Mouse (Mus musculus) left cerebral cortex, adult 18-20 months (tissue): ENCODE data around the gene Pparg. TPM values are rescaled to one million over a fixed set of nuclear protein-coding genes. Genes with fewer than 3 reads are reported as not detected.

Experiments
- DNase-seq, 2 experiments: peaks; one replicate each; pipeline ENCODE4 v3.0.0; 2021 to 2022; ENCODE audit warnings: low spot score in 2 of 2, mixed read lengths in 1 of 2
- long read RNA-seq, 2 experiments: library from polyadenylated mRNA; stranded (forward); transcript quantifications; one replicate each; pipeline ENCODE4 v2.0.0; 2021
- total RNA-seq, 2 experiments: library from RNA; stranded (reverse); gene quantifications; 2 replicates each; pipeline ENCODE4 v1.2.3; 2021

Pparg gene
- total RNA-seq = 1 to 10 TPM; 8.8 to 10.0 TPM
- long read RNA-seq, experiment 1, partial matches to known transcripts = 0 of 10 reads
- long read RNA-seq, experiment 1, other reads (novel, unspliced or antisense) = 8 of 10 reads
- long read RNA-seq, experiment 2, partial matches to known transcripts = 1 of 6 reads
- long read RNA-seq, experiment 2, other reads (novel, unspliced or antisense) = 5 of 6 reads

DNA sequence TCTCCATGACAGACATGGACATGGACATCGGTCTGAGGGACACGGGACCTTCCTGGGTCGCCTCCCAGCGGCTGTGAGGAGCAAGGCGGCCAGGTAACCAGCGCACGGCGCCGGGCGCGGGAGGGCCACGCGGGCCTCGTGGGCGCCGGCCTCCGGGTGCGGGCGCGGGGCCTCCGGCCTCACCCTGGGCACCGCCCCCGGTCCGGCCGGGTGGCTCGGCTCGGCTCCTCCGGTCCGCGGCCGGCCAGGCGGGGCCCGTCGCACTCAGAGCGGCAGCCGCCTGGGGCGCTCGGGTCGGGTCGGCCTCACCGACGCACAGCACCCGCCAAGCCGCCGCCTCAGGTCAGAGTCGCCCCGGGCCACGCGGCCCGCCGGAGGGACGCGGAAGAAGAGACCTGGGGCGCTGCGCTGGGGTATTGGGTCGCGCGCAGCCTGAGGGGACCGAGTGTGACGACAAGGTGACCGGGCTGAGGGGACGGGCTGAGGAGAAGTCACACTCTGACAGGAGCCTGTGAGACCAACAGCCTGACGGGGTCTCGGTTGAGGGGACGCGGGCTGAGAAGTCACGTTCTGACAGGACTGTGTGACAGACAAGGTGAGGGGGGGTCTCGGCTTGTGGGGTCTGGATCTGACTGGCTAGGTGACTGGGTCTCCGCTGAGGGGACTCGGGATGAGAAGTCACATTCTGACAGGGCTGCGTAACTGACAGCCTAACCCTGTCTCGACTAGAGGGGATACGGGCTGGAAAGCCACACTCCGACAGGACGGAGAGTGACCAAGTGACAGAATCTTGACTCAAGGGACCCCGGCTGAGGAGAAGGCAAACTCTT lies at the start of gene Pparg:
Gene Pparg, plus strand, starts transcription at position 176 of the 830 bp plus-strand sequence.
- peak; percentile 21 to 43 for DNase-seq

DNA sequence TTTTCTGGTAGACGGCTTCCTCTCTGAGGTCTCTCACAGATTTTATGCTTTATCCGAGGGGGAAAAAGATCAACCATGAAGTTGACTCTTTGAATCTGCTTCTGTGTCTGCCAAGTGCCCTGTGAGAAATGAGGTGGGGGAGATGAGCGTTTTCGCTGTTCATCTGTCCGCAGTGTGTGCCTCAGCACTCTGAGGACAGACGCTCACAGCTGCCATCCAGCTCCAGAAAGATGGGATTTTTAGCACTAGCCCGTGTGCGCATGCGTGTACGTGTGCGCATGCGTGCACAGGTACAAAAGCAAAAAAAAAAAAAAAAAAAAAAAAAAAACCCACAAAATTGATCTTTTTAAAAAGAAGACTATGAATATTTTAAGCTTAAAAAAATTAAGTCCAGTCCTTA lies 48.0 kb upstream of the Pparg start:
- DNase-seq = no peak

DNA sequence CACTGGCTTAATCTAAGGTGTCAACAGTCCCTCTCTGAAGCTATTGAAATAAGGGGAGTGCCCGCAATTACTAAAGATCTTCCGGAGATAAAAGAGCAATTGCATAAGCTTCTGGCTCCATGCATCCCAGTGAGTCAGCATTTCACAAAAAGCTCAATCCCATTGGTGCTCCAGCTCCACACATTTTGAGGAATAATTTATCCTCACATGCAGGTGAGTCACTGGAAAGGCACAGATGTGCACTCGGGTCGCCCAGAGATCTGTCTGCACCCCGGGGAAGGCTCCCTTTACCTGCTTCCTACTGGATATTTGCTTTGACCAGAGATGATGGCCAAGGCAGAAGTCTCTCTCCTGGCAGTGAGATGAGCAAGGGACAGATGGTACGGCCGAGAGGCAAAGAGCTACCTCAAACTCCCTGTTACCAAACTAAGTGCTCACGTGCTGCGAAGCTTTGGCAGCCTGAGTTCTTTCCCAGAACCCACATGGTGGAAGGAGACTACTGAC lies 47.5 kb upstream of the Pparg start:
- peak; percentile 36 to 53 for DNase-seq

DNA sequence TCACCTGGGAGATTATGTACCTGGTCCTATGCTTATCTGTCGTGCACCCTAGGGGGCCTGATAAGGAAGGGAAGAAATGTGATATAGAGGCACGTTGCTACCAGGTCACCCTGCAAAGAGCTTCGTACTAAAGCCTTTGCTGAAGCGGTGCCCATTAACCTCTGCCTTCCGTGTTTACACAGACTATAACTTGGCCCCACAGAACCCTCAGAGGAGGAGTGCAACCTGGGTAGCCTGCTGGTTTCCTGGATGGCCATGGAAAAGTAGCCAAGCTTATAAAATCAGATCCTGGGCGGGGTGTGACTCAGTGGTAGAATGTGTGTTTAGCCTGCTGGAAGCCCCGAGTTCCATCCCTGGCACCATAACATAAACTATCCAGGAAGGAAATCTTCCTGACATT lies 46.8 kb upstream of the Pparg start:
- DNase-seq = no peak

DNA sequence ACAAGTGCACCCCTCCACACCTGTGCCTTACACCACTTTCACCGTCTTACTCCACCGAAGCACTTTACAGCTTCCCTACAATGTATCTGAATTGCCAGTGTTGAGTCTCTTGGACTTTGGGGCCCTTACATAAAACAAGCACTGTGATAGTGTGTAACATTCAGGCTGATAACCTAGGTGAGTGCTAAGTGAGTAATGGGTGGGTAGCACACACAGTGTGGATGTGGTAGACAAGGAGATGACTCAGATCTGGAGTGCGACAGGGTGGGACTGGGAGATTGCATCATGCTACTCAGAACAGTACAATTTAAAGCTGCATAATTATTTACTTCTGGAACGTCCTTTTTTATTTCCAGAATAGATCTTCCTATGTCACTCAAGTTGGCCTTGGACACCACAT lies 45.0 kb upstream of the Pparg start:
- DNase-seq = no peak

DNA sequence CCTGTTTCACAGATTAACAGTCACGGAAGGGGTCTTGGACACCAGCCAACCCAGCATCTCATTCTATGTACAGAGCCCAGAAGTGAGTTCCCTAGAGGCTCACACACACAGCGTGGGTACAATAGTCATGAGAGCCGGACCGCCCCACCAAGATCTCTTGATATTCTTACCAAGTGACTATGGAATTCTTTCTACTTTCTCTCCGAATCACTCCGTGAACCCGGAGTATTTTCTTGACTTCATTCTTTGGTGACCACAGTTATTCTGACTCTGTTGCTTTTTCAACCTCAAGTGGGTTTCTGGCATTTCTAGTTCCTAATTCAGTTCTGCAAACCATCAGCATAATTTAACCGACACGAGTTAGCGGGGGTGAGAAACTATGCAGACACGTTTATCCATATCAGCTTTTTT lies 43.9 kb upstream of the Pparg start:
- no peak for DNase-seq

DNA sequence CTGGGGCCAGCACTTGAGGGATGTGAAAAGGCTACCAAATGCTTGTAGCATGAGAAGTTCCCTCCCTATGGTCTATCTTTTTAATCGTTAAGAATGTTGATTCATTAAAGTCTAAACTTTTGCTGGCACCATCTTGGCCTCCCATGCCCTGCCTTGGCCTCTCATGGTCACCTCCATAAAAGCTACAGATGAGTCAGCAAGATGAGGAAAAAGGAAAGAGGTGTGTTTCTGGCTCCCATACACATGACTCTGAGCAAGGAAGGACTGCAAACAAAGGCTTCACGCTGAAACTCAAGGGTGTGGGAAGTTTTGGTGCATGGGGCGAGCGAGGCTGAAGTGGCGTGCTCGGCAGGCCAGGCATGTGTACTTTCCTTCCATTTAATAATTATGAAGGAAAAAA lies 41.9 kb upstream of the Pparg start:
- DNase-seq = no peak

DNA sequence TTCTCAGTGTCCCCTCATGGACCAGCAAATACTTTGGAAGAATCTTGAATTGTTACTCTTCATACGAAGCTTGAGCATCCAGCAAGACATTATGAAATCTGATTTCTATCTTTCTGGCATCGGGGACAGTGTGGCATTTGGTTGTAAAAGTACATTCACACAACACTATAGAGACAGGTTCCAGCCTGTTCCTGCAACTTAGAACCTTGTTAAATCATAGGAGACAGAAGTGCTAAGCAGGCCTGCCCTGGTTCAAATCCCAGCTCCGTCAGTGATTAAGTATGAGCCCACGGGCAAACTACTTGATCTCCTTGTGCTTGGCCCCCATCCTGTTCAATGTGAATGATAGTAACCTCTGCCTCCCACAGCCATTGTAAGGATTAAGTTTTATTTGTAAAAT lies 41.1 kb upstream of the Pparg start:
- no peak for DNase-seq

DNA sequence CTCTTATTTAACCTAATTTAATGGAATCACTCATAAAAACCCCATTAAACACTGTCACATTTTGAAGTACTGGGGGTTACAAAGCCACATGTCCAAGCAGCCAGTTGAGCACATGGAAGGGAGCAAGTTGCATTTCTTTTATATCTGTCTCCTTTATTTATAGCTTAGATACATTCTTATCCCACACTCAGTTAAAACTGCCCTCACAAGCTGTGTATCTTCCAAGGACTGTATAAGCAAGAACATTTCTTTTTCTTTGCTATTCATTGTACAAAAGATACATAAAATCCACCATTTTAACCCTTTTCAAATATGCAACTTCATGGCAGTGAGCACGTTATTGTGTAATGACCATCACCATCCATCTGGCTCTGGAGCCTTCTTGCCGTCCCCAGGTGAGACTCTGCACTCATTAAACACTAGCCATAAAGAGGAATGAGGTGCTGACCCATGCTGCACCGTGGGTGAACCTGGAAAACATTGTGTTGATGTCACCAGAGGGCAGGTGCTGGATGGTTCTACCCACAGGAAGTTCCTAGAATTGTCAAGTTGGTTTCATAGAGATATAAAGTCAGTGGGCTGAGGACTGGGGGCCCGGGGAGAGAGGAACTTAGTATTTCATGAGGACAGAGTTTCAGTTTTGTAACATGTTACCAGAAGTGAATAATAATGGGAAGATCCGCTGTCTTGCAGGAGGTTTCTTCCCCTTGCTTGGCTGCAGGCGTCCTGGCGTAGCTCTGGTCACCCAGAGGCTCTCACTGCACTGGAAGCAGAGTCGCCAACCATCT lies 39.6 kb upstream of the Pparg start:
- DNase-seq = no peak

DNA sequence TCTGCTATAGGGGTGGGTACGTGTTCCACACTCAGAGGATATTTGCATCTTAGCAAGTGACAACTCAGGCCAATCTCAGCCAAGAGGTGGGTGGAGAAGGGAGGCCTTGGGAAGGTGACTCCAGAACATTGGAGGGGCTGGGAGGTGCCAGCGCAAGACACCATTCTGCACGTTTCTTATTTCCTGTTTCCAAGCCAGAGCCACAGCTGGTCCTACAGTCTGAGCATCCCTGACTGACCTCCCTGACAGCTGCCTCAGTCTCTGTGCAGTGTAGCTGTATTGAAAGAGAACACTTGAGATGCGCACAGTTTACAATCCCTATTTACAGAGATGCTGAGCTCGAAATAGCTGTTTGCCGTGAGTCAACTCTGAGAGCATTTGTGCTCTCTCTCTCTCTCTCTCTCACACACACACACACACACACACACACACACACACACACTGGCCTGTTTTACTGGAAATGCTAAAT lies 38.8 kb upstream of the Pparg start:
- peak; percentile 56 to 60 for DNase-seq

DNA sequence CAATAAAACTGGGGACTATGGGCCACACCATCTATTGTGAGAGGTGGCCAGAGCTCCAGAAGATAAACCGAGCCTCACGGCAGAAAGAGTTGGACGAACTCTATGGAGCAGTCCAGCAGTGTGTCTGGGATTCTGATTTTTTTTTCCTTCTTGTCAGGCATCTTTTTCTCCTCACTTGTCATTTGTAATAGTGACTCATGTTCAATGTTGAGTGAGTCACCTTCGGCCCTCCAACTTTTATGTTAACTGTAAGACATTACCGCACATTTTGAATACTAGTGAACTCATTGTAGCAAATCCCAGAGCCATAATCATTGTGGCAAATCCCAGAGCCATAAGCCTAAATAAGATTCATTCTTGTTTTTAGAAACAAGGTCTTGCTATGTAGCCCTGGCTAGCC lies 37.8 kb upstream of the Pparg start:
- no peak for DNase-seq

DNA sequence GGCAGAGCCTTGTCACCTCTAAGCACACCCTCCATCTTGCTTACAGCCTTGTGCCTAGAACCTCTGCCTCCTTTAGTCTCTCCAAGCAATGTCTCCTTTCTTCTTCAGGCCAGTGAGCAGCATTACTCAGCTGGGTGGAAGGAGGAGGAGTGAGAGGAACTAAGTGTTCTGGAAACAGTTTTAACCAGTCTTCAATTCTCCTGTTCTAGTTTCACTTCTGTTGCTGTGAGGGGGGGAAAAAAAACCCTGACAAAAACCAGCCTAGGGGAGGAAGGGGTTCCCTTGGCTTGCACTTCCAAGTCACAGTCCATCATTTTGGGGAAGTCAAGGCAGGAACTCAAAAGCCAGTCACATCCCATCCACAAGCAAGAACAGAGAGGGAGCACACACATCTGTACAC lies 29.8 kb upstream of the Pparg start:
- DNase-seq = no peak

DNA sequence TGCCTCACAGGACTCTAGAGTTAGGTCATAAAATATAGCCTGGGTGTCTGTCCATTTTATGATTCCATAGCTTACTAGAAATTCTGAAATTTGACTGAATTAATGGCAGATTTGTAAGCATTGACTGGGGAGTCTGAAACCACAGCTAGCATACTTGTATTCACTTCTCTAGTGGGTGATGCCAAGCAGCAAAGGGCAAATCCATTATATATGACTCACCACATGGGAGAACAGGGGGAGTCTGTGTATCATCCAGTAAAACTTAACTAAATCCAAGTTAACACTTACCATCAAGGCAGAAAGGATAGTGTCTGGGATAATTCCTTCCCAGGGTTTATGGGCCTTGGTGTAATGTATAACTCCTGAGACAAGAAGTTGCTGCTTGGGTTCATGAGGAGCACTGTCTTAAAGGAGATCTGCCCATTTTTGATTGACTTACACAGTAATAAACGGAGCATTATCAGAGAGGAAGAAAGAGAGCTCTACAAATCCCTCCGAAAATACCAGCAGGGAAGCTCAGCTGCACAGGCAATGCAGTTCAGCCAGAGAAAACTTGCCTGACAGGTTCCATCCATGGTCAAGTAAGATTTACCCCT lies 27.6 kb upstream of the Pparg start:
- no peak for DNase-seq

DNA sequence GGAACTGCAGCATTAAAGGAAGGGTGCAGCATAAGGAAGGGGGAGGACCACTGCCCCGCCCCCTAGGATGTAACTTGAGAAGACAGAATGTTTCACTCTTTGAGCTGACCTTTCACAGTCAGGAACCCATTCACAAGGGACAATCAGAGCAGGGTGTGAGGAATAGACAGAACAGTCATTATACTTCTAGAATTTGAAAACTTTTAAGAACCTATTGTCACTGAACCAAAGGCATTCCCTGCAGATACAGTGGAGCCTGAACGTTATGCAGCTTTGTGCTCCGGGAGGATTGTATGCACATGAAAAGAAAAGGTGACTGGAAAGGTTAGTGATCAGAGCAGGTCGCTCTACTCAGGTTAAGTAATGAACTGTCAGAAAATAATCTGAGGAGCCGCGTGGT lies 25.2 kb upstream of the Pparg start:
- no peak for DNase-seq

DNA sequence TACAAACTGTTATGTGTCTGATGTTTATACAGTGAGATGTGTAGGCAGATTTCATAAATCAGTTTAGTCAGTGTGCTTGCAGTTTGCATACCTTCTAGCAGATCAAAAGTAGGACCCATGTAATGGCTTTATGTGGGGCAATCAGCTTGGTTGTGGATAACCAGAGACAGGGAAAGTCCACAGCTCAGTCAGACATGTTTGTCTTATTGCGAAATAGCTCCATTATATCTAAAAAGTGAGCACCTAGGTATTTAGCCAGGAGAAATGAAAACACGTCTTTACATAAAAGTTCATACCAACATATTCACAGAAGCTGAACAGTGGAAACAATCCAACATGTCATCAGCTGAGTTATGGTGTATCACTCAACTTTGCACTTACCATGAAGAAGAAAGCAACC lies 20.7 kb upstream of the Pparg start:
- DNase-seq = no peak

DNA sequence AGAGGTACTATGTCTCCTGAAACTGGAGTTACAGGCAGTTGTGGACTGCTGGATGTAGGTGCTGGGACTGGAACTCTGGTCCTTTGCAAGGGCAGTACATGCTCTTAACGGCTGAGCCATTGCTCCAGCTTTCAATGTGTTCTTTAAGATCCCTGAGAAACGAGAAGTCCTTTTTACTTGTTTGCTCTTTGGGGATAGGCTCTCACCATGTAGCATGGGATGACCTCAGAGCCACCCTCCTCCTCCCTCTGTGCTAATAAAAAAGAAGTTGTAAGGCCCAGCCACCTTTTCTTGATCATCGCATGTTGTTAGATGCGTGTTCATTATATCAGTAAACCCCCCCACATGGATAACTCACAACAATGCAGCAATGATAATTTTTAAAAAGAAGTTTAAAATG lies 17.7 kb upstream of the Pparg start:
- no peak for DNase-seq

DNA sequence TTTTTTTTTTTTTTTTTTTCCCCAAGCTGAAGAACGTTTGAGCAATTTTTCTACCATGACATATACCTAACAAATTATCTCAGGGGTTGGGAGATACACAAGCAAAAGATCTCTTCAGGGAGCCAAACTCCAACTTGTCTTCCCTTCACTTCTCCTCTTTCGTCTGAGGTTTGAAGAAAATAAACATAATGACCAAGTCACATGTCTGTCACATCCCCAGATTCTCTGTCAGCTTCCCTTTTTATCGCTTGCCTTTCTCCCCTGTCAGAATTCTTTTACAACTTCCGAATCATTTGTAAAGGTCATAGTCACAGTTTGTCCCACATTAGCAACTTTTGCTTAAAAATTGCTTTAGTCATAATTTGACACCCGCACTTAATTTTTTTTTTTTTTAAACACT lies 17.2 kb upstream of the Pparg start:
- no peak for DNase-seq

DNA sequence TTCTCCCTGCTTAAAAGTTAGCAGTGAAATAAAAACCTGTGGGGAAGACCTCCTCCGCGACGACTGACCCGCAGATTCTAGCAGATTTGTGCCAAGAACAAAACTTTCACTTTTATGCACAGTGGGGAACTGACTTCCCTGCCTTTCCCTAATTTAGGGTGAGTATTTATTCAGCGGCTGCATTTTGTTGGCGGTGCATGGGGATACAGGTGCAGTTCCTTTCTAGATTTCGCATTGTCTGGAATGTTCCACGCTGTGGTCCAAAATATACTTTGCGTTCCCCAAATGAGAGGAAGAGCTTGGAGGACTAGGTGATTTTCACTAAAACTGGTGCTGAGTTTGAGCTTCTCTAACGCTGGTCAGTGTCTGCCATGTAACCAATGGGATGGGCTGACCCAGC lies 16.6 kb upstream of the Pparg start:
- no peak for DNase-seq

DNA sequence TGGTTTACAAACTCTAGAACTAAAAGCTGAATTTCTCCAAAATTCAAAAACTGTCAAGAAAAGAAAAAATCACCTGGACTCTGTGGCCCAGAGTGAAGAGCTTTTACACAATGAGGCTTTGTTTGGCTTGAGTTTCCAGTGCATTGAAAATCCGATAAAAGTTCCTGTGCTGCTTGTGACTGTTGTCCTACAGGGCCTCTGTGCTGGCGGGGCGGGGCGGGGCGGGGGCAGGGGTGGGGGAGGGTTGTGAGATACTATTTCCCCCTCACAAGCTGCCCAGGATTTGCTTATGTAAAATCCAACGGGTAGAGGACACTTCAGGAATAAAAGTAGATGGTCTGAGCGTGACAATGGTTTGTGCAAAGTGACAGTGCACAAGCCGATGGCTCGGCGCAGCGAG lies 16.2 kb upstream of the Pparg start:
- no peak for DNase-seq

DNA sequence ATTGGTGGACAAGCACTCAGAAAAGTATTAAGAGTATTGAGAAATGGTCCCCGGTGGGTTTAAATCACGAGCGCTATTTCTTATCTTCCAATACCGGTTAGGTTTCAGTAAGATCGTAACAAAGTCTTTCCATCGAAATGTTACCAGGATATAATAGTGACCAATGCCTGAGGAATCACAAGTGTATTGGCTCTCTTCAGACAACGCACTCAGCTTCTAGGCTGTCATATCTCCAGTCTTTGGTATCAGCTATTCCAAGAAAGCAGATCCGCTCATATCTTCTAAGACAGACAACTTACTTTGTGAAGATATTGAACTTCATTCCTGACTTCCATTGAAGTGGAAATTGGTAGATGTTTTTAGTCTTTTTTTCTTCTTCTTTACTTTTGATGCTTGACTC lies 15.7 kb upstream of the Pparg start:
- DNase-seq = no peak

DNA sequence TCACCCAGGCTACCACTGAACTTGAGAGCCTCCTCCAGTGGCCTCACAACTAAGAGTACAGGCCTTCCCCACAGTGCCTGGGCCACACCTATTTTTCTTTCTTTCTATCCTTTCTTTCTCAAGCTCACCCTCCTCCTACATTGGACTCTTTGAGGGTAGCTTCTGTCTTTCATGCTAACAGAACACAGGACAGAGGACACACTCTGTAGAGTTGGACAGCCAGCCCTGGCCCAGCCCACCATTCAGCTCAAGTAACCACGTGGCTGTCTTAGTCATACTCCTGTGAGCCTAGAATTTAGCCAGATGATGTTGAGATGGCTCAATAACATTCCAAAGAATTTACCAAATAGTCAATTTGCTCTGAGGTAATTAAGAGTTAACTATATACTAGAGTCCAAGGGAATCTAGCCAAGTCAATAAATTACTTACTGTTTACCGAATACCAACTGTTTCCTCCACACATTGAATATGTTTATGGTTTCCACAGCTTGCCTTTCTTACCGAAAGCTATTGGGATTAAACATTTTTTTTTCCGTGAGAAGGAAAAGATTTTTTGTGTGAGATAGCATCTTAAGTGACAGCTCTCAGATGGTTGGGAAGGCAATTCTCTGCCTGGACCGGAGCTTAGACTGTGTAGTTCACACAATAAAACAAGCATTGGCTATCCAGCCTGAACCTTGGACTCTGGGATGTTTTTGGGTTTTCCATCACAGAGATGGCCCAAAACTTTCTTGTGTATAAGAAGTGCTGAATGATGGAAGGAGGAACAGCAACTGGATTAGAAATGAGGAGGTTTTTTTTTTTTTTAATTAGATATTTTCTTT lies 10.9 kb upstream of the Pparg start:
- no peak for DNase-seq
